Mouse (Mus musculus) adipocyte (in vitro differentiated cells): ENCODE data around the gene Phf7.

Source experiments
- DNase-seq: peaks from one replicate; pipeline ENCODE4 v3.0.0-alpha.2; 2016; ENCODE audit warnings: low spot score

The Phf7 gene

DNA sequence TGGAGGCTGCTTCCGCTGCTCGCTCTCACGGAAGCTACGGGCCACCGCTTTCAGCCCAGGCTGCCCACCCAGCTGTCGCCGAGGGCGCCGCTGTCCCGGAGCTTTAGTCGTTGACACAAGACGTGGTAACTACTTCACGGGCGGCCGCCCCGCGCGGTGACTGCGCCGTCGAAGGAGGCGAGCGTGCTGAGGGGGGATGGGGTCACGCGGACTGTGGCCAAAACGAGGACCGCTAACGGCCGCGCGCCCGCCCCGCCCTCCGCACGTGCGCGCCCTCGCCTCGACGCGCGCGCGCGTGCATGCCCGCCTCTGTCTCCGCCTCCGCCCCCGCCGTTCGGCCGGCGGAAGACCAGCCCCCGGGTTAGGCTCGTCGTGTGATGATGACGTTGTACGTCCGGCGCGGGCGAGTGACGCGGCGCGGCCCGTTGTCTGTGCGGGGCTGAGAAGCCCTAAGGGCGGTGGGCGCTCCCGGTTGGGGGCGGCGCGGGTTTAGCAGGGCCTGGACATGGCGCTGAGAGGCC is at the start of gene Phf7, which contains the start of gene Bap1:
Gene Phf7, minus strand, starts transcription at position 234 of the 521 bp plus-strand sequence.
Gene Bap1, plus strand, starts transcription at position 367 of the 521 bp plus-strand sequence.
- DNase-seq = peak; percentile 83

DNA sequence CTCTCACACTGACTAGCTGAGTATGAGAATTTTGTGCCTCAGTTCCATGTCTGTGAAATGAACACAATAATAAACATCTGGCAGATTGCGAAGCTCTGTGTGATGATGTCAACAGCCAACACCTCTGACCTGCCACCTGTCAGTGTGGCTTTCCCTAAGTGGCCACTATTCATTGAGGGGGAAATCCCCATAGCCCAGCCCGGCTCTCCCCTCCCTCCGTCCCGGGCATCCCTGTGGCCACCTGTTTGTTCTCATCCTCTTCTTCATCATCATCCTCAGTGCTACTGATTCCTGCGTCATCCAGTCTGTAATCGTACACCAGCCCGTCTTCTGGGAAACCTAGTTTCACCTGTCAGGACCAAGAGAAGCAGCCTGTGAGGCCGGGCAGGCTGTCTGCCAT is 34.6 kb upstream of the Phf7 start:
- no peak for DNase-seq

DNA sequence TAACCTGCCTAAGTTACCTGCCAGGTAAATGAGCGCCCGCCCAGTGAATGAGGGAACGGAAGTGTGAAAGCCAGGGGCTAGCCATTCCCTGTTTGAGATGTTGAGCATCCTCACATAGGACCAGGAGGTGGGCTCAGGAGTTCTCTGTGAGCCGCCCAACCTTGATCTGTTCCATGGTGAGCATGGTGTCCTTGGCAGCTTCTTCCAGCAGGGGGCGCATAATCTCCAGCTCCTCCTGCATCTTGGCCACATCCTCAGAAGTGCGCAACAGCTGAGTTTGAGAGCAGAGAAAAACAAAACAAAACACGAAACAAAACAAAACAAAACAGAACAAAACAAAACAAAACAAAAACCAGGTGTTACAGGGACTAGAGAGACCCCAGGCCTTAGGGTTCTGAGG is 21.0 kb upstream of the Phf7 start:
- peak; percentile 83 for DNase-seq

DNA sequence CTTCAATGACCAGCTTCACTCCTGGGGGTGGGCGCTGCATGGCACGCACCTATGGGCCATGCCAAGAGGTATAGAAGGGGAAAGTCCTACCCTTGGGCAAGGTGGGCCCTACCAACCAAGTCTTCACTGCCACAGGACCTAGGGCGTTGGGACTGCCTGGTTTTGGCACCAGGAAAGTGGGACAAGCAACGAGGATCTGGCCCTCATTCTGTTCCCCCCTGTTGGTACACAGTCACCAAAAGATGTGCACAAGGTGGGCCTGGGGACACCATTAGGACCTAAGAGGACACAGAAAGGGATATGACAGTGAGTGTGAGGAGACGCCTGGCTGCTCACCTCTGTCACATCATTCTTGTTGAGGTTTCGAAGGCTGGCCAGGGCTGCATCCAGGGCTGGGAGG is 20.0 kb upstream of the Phf7 start:
- DNase-seq = no peak

DNA sequence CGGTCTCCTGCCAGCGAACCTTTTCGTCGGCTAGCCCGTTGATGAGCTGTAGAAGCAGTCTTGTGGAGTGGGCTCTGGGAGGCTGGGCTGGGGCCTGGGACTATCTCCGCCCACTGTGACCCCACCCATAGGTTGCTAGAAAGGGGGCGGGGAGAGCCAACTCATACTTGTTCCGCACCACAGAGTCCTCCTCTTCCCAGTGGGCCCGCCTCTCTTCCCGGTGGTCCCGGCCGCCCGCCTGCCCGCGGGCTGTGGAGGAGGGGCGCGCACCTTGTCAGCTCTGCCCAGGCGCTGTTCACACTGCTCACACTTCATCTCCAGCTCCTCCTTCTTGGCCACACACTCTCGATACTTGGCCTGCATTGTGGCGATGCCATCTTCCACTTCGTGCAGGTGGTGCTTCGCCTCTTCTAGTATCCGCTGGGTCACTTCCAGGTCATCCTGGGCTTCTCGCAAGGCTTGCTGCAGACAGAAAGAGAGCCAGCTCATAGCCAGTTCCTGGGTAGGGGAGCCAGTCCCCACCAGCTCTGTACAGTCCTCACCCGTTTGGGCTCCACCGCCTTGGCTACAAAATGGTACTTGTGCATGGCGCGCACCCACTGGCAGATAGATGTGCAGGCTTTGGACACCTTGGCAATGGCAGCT is 18.5 kb upstream of the Phf7 start:
- no peak for DNase-seq

DNA sequence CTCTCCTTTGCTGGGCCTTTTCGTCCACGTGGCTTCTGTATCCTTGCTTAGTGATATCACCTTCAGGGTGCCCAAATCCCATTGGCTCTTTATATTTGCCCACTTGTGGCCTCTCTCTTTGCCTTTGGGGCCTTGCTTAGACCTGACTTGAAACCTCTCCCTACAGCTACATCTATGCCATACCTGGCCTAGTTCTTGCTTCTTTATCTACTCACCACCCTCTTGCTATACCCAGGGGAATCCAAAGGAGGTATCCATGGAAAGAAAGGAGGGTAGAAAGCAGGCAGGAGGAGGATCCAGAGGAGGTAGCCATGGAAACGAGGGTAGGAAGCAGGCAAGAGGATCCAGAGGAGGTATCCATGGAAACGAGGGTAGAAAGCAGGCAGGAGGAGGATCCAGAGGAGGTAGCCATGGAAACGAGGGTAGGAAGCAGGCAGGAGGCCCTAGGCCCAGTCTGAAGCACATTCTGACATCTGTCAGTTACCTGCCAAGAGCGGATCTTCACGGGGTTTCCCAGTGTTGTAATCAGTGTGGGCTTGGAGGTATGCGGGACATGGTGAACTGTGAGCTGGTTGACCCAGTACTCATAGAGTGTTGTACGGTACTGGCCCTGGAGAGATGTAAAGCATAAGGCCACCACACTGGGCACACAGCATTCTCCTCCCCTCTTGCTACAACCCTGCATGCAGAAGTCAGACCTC is 17.3 kb upstream of the Phf7 start:
- no peak for DNase-seq

DNA sequence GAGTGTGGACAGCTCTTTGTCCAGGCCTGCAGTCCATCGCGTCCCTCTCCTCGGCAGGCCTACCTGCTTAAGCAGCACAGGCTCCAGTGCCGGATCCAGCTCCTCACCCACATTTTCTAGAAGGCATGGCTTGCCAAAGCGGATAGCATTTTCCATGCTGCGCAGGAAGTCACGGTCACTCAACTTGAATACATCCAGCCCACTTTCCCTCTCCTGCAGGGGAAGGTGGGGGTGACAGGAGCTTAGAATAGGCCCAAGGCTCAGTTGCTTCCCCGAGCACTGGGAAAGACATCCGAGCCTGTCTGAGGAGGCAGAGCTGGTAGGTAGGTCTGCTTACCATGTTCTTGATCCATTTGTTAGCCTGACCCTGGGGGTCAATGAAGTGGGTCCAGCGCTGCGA is 16.5 kb upstream of the Phf7 start:
- DNase-seq = no peak

DNA sequence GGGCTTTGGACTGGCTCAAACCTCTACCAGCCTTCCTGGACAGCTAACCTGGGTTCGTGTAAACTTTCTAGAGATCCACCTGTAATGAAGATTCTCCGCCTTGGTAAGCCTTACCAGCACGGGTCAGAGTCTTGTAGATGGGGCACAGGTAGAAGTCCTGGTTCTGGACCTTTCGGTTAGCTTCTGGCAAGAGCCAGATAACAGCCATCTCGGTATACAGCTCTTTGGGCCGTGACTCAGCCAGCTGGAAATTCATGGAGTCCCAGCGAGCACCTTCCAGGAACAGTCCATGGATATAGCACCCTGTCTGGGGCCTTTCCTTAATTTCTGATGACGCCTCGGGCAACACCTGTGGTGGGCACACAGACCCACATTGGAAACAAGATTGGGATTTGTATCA is 9.8 kb upstream of the Phf7 start:
- DNase-seq = no peak

DNA sequence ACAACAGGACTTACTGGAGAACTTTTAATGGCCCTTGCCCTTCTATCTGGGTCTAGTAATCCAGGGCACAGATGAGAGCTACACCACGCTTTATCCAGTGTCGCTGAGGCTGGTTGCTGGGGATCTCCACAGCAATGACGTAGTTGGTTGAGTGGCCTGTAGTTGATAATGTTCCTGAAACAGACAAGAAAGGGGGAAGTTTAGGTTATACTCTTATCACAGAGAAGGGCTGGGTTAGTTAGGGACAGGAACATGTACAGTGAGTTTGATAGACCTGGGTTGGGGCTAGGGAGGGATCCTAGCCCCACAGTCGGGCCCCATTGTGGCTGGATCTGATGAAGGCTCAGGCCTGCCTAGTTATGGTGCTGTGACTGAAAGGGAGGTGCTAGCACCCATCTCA is 9.3 kb upstream of the Phf7 start:
- no peak for DNase-seq

DNA sequence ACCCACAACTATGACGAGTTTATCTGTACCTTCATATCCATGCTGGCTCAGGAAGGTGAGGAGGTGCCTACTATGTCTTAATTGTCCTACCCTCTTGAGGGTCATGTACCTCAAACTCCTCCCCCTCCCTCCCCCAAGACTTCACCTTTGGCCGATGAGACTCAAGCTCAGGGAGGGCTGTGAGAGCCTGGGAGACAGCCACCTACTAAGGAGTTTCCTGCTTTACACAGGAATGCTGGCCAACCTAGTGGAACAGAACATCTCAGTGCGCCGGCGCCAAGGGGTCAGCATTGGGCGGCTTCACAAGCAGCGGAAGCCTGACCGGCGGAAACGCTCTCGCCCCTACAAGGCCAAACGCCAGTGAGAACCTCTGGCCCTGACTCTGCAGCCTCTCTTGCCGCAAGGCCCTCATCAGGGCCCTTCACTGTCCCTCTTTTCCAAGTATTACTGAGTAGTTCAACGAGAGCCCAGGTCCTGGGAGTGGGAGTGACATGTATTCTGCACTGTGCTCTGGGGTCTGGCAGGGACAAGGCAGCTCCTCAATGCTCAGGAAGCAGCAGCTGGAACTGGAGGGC is 7.4 kb upstream of the Phf7 start:
- DNase-seq = no peak

DNA sequence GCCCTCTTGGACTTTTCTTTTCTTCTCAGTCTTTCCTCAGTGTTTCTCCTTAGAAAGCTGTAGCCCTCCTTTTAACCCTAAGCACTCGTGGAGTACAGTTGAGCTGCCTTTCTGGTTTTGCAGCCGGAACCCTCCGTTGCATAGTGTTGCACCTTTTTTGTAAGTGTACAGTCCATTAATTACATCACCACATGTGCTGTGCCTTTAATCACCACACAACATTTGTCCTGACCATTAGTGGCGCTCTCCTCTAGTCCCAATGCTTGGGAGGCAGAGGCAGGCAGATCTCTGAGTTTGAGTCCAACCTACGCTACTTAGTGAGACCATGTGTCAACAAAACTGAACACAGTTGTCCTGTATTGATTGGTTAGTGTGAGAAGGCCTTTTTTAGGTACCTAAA is 974 bp upstream of the Phf7 start:
- DNase-seq = no peak

DNA sequence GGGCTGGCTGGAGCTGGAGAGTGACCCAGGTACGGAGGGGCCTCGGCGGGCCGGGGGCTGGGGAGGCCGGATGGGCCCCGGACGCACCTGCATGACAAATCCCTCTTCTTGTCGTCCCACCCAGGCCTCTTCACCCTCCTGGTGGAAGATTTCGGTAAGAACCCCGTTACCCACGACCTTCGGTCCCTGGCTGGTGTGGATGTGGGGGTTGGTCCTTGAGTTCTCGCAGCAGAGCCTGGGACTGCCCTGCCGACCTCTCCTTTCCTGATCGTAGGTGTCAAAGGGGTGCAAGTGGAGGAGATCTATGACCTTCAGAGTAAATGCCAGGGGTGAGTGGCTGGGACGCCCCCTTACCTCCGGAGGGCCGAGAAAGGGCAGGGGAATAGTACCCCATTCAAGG is 509 bp upstream of the Phf7 start:
- no peak for DNase-seq

DNA sequence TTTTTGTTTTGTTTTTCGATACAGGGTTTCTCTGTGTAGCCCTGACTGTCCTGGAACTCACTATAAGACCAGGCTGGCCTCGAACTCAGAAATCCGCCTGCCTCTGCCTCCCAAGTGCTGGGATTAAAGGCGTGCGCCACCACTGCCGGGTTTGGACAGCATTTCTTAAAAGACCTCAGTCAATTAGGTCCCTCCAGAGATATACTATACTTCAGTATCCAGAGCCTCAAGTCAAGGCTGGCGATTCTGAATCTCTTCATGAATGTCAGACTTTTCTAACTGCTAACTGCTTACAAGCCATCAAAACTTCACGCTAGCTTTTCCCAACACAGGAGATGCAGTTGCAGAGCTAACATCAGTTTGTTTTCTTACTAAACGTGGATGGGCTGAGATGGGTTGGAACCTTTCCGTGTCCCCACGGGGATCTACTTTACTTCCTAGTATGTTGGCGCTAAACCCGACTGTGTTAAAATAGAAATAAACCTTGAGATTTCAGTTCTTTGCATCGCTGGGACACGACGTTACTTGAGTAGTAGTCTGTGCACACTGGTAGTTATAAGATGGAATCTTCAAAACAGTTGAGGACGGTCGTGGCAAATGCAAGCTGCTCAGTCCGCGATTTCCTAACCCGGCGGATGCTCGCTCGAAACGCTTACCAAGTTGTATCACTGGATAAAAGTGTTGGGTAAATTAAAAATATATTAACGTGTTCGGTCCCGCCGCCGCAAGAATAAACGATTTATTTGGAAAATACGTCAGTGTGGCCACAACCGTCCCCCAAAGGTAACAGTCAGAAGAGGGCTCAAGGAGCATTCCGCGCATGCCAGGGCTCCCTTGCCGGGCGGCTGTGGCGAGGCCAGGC is 664 bp downstream of the Phf7 start:
- no peak for DNase-seq

DNA sequence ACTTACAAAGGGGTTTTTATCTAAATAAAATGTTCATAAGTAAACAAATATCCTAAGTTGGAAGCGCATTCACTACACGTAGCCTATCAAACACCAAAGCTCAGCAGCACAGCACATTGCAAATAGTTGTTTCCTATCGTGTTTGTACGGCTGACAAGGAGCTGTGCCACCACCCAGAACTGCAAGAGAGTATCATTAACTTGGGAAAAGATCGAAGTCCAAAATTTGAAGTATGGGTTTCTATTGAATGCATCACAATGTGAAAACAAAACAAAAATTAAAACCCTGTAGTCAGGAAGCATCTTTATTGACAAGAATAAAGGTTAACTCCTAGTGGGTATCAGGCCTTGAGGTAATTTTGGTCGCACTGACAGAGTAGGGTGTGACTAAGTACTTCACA is 2.7 kb downstream of the Phf7 start:
- no peak for DNase-seq

DNA sequence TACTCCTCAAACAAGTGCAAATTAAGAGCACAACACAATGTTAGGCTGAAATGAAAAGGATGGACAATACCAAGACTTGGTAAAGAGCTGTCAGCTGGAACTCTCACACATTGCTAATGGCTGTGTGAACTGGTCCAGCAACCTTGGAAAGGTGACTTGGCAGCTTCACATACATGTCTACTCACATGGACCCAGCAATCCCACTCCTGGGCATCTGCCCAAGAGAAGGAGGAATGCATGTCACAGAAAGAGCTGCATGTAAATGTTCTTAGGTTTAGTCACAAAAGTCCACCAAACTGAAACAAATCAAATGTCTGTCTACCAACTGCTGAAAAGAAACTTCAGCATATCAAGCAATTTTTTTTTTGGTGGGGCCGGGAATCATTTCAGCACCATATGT is 5.2 kb downstream of the Phf7 start:
- no peak for DNase-seq

DNA sequence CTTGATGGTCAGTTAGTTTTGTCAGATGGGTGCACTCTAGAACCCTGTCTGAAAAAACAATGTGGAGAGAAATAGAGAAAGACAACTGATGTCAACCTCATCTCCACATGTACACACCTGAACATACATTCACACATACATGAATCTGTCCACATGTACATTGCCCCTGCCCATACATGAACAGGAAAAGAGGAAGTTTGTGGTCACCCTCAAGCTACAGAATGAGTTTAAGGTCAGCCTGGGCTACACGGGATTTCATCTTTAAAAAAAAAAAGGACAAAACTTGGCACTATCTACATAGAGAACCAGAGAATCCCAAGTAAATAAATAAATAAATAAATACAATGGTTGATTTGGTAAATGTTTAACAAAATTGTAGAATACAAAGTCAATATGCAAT is 6.3 kb downstream of the Phf7 start:
- DNase-seq = no peak

DNA sequence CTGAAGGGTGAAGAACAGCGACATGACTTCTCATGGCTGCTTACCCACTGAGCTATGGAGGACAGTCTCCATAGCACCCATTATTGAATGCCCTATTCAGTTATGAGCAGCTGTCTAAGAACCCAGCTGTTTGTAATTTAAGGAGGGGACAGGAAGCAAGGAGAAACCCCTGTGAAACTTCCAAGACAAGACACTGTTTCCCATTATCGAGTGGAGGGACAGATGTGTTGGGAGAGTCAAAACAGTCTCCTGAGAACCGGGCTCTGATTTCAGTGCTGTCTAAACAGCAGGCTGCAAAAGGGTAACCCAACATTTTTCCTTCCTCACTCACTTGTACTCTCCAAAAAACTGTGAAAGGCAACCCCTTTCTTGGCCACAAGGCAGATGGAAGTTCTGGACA is 10.6 kb downstream of the Phf7 start:
- DNase-seq = no peak

DNA sequence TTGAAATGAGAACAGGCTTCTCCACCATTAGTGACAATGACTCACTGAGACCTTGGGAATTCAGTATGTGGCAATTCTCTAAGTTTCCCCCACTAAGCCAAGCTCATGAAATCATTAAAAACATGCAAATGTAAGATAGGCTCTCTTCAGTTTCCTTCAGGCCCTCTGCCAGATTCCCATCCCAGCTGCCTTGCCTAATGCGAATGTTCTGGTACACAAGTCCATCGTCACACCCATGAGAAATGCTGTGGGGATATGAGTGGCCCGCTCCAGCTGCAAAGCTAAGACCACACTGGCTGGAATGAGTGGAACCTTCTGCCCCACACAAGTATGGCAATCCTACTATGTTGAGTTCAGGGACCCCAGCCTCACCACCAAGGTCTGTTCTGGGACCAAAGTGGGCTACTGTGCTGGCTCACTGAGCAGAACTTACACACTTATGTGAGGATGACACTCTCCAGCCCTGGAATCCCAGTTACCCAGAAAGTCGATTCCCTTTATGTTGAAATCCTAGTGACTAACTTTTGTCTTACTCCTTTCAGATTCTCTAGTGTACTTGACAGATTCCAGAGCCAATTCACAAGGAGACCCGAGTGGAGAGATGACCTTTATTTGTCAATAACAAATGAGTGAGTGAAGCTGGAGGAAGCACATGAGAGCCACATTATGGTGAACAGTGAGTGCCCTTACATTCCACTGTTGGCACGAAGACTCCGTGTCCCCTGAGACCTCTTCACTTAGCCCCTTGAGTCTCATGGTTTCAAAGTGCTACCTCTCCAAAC is 13.8 kb downstream of the Phf7 start:
- peak; percentile 58 for DNase-seq

DNA sequence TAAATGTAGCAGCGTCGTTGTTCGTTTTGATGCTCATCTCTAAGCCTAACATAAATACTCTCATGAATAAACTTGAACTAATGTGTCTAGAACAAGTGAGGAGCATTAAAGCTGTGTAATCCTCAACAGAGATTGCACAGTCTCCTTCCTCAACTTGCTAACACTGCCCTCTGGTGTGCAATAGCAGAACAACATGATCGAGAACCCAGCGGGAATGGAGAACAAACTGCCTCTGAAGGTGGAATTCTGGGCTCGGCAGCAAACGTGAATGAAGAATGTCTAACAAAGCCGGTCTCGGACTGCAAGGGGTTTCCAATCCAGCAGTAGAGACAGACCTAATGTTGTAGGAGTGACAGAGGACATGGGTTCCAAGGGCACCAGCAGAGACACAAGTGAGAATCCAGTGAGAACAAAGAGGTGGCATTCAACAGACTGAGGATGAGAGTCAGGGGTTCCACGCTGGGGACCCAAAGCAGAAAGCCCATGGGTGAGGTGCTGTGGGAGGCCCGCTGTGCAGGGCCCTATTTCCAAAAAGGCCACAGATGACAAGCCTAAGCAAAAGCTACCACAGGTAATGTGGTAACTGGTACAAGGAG is 17.0 kb downstream of the Phf7 start:
- peak; percentile 82 for DNase-seq

DNA sequence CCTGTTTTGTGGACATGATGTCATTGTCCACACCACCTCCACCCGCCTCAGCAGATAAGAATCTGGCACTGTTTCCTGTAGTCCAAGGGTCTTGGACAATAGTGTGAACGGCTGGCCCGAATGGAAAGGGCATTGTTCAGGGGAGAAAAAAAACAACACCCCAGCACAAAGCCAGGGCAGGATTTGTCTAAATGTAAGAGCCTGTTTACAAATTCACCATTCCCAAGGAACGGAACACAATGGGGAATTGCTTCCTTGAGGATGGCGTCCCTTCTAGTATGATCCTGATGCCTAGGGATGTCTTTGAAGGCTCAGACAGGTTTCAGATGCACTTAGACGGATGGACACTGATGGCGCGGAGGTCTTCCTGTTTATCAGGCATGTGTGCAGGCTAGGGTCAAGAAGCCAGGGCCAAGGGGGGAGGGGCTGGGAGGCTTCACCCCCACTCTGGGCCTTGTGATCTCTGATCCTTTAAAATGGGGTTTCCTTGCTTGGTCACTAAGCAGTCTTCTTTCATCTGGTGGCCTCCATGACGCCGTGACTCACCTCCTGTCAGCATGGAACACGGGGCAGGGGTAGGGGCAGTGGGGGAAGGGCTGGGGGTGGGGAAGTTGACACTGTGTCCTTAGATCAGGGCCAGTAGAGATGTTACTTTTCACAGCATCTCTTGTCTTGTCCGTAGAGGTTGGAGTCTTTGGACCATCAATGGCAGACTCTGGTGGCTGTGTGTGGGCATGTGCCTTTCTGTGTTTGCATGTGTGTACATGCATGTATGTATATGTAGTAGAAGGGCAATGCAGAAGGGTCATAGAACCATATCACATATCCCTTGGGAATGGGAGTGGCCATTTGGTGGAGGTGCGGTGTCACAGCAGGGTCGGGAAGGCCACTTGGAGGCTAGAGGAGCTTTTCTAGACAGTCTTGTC is 17.8 kb downstream of the Phf7 start:
- DNase-seq = peak; percentile 18
